Mouse (Mus musculus) B cell, adult 2 months (primary cell): Measurements from ENCODE around the gene Prmt2.

ENCODE experiments used
- DNase-seq, 2 experiments: peaks; one replicate each; pipeline ENCODE4 v3.0.0; 2022

Prmt2 gene

GRCm38 (mm10) chr10:76217056-76217455 is 20.6 kb downstream of the Prmt2 start:
- no peak for DNase-seq

- peak in 1 of 2 experiments; percentile 9 for DNase-seq
Observed at GRCm38 (mm10) chr10:76214161-76214560, 23.5 kb downstream of the Prmt2 start.

GRCm38 (mm10) chr10:76212121-76212520 is 25.5 kb downstream of the Prmt2 start:
- DNase-seq, result no peak

- DNase-seq, result no peak
Observed at GRCm38 (mm10) chr10:76210806-76211205, 26.9 kb downstream of the Prmt2 start.

GRCm38 (mm10) chr10:76209241-76209640 is 28.4 kb downstream of the Prmt2 start:
- DNase-seq, result no peak

GRCm38 (mm10) chr10:76207262-76207796 is 30.3 kb downstream of the Prmt2 start:
- no peak for DNase-seq

GRCm38 (mm10) chr10:76203798-76204283 is 33.8 kb downstream of the Prmt2 start:
- peak; percentile 14 to 15 for DNase-seq

- DNase-seq, result peak; percentile 79 to 80
Observed at GRCm38 (mm10) chr10:76201978-76202377, 35.7 kb downstream of the Prmt2 start.

GRCm38 (mm10) chr10:76201416-76201815 is 36.2 kb downstream of the Prmt2 start:
- no peak for DNase-seq

- no peak for DNase-seq
Observed at GRCm38 (mm10) chr10:76188010-76188409, 49.7 kb downstream of the Prmt2 start.

- no peak for DNase-seq
Observed at GRCm38 (mm10) chr10:76185216-76185615, 52.4 kb downstream of the Prmt2 start.

- no peak for DNase-seq
Observed at GRCm38 (mm10) chr10:76174899-76175298, 62.8 kb downstream of the Prmt2 start.

GRCm38 (mm10) chr10:76158009-76158408 is 79.7 kb downstream of the Prmt2 start:
- DNase-seq, result no peak

- no peak for DNase-seq
Observed at GRCm38 (mm10) chr10:76157528-76157927, 80.1 kb downstream of the Prmt2 start.
